Mouse (Mus musculus) right cerebral cortex, adult 18-20 months (tissue): ENCODE measurements around the gene Hmgn3.
A peak's percentile ranks its signal among the peaks of the same experiment; 100 is the strongest.
"Not testable (repeated sequence)": the region's sequence is repeated elsewhere in the genome, so short reads cannot be mapped to it uniquely, and the experiment has no call there.

Experiments
- DNase-seq: peaks from one replicate; pipeline ENCODE4 v3.0.0; 2022; ENCODE audit warnings: mixed read lengths

The Hmgn3 gene

DNA sequence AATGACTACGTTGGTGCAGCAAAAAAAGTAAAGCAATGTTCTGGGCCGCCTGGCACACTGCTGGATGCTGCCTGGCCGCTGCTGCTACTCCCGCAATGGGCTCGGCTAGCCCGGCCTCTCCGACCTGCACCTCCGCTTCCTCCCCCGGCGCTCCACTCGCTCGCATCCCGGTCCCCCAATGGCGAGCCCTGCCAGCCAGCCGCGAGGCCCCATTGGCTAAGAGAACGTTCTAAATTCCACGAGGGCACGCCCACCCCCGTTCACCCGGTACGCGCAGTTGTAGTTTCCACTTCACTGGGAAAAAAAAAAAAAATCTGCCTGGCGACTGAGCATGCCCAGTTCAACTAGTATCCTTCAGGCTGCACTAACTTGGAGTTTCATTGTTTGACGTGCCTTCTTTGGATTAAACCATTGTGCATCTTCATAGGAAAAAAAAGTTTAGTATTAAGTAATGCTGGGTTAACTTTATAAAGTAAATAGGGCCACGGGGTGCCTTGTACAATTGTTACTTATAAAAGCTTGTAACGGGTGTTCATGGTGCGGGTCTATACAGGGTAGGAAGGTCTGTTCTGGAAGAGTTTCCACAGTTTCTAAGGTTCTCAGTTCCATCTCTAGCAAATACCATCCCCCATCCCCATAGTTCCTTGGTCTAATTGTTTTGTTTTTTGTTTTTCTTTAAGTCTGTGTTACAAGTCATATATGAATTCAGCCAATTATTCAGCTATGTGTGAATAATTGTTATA lies at the start of gene Hmgn3:
Gene Hmgn3, minus strand, starts transcription at position 240 of the 743 bp plus-strand sequence.
- DNase-seq = peak; percentile 97

- DNase-seq = no peak
These were observed 49.3 kb upstream of the Hmgn3 start for GRCm38 (mm10) chr9:83195765-83196164.

GRCm38 (mm10) chr9:83195007-83195406 lies 48.5 kb upstream of the Hmgn3 start:
- no peak for DNase-seq

- DNase-seq = no peak
These were observed 41.3 kb upstream of the Hmgn3 start for GRCm38 (mm10) chr9:83187752-83188151.

DNA sequence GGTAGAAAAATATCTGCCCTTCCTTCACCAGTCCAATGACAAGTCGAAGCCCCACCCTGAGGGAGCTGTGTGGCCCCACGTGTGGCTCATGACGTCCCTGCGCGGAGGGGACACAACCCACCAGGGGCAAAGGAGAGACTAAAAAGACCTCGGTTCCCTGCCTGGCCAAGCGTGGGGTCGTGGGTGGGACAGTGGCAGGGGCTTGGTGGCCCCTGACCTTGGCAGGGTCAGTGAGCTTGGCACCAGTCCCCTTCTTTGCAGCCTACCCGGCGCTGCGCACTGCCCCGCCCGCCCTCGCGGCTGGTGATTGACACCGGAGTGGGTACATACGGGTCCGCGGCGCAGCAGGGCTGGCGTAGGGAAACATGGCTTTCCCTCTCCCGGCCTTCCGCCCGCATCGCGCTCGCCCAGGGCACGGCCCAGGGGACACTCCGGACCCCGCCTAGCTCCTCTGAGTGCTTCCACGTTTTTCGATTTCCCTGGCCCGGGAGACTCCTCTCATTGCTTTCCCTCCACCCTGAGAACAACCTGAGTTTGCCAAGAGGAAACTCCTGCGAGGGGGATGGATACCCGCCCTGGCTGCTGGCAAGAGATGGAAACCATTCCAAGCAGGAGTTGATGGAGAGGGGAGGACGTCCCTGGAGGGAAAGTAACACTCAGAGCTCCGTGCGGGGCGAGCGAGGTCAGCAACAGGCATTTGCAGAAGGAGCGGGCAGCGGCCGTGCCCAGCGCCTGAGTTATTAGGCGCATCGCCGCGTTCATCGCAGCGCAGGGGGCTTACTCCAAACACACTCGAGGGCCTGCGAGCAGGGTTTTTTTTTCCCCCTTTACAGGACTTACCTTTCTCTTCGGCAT lies 667 bp downstream of the Hmgn3 start:
- DNase-seq = peak; percentile 82

DNA sequence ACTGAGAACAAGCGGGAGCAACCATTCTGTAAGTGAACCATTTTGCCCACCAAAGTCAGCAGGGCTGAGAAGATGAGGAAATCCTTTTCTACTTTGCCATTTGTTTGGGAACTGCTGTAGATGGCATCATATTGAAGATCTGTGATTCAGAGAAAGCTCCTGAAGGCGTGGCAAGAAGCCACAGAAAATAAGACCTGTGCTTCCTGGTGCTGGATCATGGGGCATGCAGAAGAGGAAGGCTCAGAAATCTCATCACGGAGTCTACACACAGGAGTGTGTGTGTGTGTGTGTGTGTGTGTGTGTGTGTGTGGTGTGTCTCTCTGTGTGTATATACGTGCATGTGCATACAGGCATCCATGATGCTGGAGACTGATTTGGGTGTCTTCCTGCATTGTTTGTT lies 16.7 kb downstream of the Hmgn3 start:
- DNase-seq = no peak

DNA sequence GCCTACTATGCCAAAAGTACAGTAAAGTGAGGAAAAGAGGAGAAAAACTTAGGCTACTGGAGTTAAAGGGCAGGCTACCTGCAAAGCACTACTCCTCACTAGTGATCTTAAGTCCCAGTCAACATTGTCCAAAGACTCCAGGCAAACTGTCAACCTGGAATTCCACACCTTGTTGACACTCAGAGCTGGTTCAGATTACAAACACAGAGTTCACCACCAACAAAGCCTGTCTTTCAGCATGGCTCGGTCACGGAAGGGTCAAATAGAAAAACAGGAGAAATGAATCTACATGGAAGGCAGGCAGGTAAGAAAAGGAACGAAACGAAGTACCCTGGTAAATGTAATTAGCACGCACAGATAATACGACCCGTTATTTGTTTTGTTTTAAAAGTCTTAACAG lies 18.6 kb downstream of the Hmgn3 start:
- DNase-seq = no peak

GRCm38 (mm10) chr9:83126482-83126881 lies 20.0 kb downstream of the Hmgn3 start:
- not testable (repeated sequence) for DNase-seq

GRCm38 (mm10) chr9:83119211-83119610 lies 27.3 kb downstream of the Hmgn3 start:
- no peak for DNase-seq

DNA sequence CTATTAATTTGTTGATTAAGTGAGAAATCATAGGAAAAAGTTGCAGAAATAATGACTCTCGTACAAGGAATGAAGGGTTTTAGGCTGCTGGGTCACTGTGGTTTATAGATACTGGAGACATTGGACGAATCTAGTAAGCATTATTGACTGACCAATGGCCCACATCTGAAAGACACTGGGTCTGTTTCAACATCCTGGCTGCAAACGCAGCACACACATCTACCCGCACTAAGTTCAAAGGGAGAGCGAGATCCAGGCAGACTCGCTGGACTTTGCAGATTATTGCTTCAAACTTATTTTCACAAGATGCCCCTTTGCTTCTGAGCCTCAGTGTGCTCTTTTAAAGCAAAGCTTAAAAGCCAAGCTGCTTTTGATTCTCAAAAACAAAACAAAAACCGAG lies 29.0 kb downstream of the Hmgn3 start:
- DNase-seq = no peak

GRCm38 (mm10) chr9:83116774-83117474 lies 29.6 kb downstream of the Hmgn3 start:
- DNase-seq = no peak

DNA sequence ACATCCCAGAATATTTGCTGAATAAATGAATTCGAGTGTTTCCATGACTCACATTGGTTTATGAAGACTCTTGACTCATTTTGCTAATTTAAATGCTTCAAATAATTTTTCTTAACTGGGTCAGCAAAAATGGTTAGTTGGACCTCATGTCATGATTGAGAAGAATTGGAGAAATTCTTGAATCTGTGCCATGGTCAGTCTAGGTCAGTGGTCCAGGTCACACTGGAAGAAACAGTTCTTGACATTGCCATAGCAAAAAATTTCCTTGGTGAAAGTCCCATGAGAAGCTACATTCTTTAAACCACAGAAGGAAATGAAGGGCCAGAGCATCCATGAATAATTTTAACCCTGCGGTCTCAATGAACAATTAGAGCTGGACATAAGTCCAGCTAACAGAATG lies 30.8 kb downstream of the Hmgn3 start:
- DNase-seq = no peak

GRCm38 (mm10) chr9:83113800-83114217 lies 32.7 kb downstream of the Hmgn3 start:
- no peak for DNase-seq

GRCm38 (mm10) chr9:83112305-83112768 lies 34.1 kb downstream of the Hmgn3 start:
- no peak for DNase-seq

- DNase-seq = no peak
These were observed 34.7 kb downstream of the Hmgn3 start for GRCm38 (mm10) chr9:83111789-83112188.

DNA sequence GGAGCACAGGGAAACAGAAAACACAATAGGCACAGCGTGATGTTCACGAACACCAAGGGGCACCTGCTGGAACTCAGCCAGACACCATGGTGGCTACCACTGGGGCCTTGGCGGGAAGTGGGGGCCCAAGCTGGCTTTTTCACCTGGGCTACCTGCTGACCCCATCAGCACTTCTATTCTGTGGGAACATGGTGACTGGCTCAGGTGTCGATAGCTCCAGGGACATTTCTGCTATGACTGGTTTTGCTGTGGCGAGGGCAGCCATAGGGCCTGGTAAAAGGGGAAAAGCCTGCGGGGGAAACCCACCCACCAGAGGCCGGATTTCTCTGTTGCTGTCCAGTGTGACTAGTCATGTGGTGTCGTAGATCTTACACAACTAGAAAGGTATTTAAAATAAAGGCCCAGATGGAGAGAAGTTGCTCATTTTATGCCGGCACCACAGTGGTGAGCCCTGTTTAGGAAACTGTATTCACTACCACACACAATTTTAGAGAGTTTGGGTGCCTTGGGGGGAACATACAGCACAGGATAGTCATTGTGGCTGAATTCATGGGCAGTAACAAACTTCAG lies 35.3 kb downstream of the Hmgn3 start:
- no peak for DNase-seq

DNA sequence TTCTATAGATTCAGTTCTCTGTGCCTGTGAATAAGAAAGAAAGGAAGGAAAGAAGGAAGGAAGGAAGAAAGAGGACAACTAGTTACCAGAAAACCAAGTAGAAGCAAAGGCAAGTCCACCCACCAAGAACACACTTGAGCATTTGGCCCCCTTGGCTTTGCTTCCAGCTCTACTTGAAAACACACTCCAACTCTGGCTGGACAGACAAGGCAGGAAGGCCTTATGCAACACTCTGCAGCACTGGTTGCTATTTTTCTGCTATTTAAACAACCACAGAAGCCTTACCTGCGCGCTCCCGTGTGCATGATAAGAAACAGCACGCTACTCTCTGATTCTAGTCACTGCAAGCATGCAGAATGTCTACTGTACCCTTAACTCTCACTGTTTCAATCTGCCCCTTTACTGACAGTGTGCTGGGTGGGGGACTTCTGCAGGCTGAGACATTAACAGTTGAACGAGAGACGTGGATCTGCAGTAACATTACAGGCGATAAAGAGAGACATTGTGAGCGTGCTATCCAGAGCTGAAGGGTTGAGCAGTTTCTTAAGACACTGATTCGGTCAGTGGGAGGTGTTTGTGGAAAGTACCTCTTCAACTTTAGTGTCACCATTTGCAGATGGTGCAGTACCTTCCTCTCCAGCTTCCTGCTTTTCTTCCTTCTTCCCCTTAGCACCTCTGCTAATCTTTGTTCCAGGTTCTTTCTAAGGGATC lies 35.9 kb downstream of the Hmgn3 start:
- no peak for DNase-seq

- no peak for DNase-seq
These were observed 36.8 kb downstream of the Hmgn3 start for GRCm38 (mm10) chr9:83109705-83110104.

DNA sequence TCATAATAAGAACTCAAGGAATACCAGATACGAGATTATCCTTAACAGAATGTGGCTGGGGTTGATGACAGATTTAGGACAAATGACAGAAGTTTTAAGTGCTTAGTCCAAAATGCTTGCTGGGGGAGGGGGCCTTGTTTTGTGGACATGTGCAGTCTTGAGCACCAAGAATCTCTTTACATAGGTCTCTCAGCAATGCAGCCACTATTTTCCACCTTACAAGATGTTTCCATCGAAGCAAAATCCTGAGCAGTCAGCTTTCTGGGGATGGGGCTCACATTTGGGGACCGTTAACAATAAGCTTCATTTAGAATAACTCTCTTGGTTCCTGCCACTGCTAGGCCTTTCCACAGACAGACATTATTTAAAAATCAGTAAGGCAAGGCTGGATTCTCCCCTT lies 37.7 kb downstream of the Hmgn3 start:
- no peak for DNase-seq

GRCm38 (mm10) chr9:83103785-83104184 lies 42.7 kb downstream of the Hmgn3 start:
- DNase-seq = peak; percentile 12

GRCm38 (mm10) chr9:83101691-83102090 lies 44.8 kb downstream of the Hmgn3 start:
- no peak for DNase-seq

- DNase-seq = no peak
These were observed 45.7 kb downstream of the Hmgn3 start for GRCm38 (mm10) chr9:83100786-83101185.
